Mouse (Mus musculus) embryonic facial prominence, embryonic 11.5 days (tissue): ENCODE measurements around the gene Gm28539. TPM values are rescaled to one million over a fixed set of nuclear protein-coding genes. Genes with fewer than 3 reads are reported as not detected.
A peak's percentile ranks its signal among the peaks of the same experiment; 100 is the strongest.

Experiments used
- ATAC-seq: fragments of 200-750 bp; cut with Nextera tagmentation; replicated peaks from 2 replicates; pipeline ENCODE4 v1.8.0; 2017; ENCODE audit warnings: low read depth; ENCODE audit not compliant: insufficient number of reproducible peaks, low FRiP score, low TSS enrichment
- DNase-seq: peaks from one replicate; pipeline ENCODE4 v3.0.0-alpha.2; 2015; ENCODE audit warnings: low spot score
- H3K27ac ChIP-seq: fragments of 300-500 bp; sonication (generic); replicated peaks from 2 replicates; pipeline ENCODE4 v1.5.1; 2014; ENCODE audit warnings: mild to moderate bottlenecking, low read depth, low read length, control low read depth
- H3K27me3 ChIP-seq: fragments of 300-500 bp; sonication (generic); 2 replicates; pipeline ENCODE4 v1.6.1; 2014; ENCODE audit warnings: mild to moderate bottlenecking, low read length, moderate library complexity, mixed read lengths; ENCODE audit not compliant: control insufficient read depth, insufficient read depth
- H3K36me3 ChIP-seq: fragments of 300-500 bp; sonication (generic); replicated peaks from 2 replicates; pipeline ENCODE4 v1.6.1; 2014; ENCODE audit warnings: low read depth, mild to moderate bottlenecking, low read length, moderate library complexity, mixed read lengths; ENCODE audit not compliant: control insufficient read depth, insufficient read depth
- H3K4me1 ChIP-seq: fragments of 300-500 bp; sonication (generic); 2 replicates; pipeline ENCODE4 v1.6.1; 2014; ENCODE audit warnings: low read length, mixed read lengths; ENCODE audit not compliant: control insufficient read depth, insufficient read depth
- H3K4me2 ChIP-seq: fragments of 300-500 bp; sonication (generic); 2 replicates; pipeline ENCODE4 v1.6.1; 2014; ENCODE audit warnings: low read depth, mild to moderate bottlenecking, control low read depth, low read length, moderate library complexity
- H3K4me3 ChIP-seq: fragments of 300-500 bp; sonication (generic); 2 replicates; pipeline ENCODE4 v1.5.1; 2014; ENCODE audit warnings: low read depth, low read length, control low read depth
- H3K9ac ChIP-seq: fragments of 300-500 bp; sonication (generic); replicated peaks from 2 replicates; pipeline ENCODE4 v1.6.1; 2014; ENCODE audit warnings: mild to moderate bottlenecking, control low read depth, low read length
- H3K9me3 ChIP-seq: fragments of 300-500 bp; sonication (generic); replicated peaks from 2 replicates; pipeline ENCODE4 v1.6.1; 2016; ENCODE audit warnings: mild to moderate bottlenecking, low read length, inconsistent platforms, mixed read lengths; ENCODE audit not compliant: control insufficient read depth
- WGBS: fragments of 180-500 bp; shearing (Covaris S2); extraction: QIAGEN DNeasy Blood & Tissue Kit; methylation state at CpG from one replicate; pipeline ENCODE4 v1.1.7; 2014; 5-methylcytosine and 5-hydroxymethylcytosine counted together
- polyA plus RNA-seq: library from polyadenylated mRNA; unstranded; fragments of >200 nt; fragmentation: Nextera tagmentation; extraction: Ambion mirVana; gene quantifications from 2 replicates; pipeline ENCODE4 v1.2.1, GENCODE M21; 2014

Gm28539 gene
- polyA plus RNA-seq, 1 experiment from 2014 or later: not detected

- no peaks in the 10 kb centered on the region for H3K4me1 ChIP-seq
- no peak overlapping the region for H3K4me3 ChIP-seq
- WGBS: 93% methylated on average over 2 of the region's 2 CpGs
- no peaks in the 10 kb centered on the region for H3K9me3 ChIP-seq
- no peak overlapping the region for H3K27ac ChIP-seq
- no peak for ATAC-seq
- H3K27me3 ChIP-seq: no peaks in the 10 kb centered on the region
- DNase-seq: no peak
- H3K9ac ChIP-seq: no peak overlapping the region
- no peak overlapping the region for H3K4me2 ChIP-seq
- H3K36me3 ChIP-seq: peaks cover 7% of the 10 kb centered on the region
Measured at GRCm38 (mm10) chr16:18805746-18806145, 30.6 kb upstream of the Gm28539 start.

DNA sequence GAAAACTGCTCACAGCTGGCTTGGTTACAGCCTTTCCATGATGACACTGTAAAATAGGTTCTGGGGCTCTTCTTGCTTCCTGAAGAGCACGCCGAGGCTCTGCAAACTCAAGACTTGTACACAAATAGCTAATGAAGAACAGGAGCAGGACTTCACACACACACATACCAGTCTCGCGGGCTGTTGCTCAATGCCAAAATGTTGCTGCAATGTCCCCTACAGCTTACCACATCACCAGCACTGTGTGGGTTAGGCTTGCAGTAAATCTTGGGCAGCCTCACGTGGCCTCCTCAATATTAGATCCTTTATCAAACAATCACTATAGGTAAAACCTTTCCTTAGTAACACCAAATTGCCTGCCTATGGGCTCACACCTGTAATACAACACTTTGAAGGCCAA is 27.4 kb upstream of the Gm28539 start:
- Histone ChIP-seq H3K27ac (no peak overlapping the region), H3K4me1 (no peaks in the 10 kb centered on the region), H3K27me3 (no peaks in the 10 kb centered on the region), H3K9ac (no peak overlapping the region), H3K36me3 (peaks cover 7% of the 10 kb centered on the region), H3K4me3 (no peak overlapping the region), H3K9me3 (no peaks in the 10 kb centered on the region), H3K4me2 (no peak overlapping the region)
- no peak for DNase-seq
- no peak for ATAC-seq
- WGBS: 94% methylated on average over 5 of the region's 5 CpGs

DNA sequence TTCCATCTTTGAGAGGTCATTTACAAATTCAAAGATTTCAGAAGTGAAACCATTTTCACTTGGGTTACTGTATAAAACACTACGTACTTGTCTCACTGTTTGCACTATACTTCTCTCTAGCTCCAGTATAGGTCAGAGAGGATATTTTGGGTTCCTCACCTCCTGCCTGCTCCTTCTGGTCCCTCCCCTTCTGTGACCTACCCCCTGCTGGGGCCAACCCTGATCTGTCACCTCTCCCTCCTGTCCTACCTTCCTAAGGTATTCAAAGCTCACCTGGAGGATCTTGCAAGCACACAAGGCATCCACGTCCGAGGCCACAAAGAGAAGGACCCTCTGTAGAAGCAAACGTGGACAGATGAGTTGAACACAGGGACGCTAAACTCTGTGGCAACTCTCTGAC is 25.4 kb upstream of the Gm28539 start:
- Histone ChIP-seq H3K27ac (no peak overlapping the region), H3K27me3 (no peaks in the 10 kb centered on the region), H3K4me1 (no peaks in the 10 kb centered on the region), H3K9me3 (no peaks in the 10 kb centered on the region), H3K9ac (peak overlapping the region; percentile 68), H3K36me3 (no peaks in the 10 kb centered on the region; the same call in 1 of the 2 replicates), H3K4me2 (peak overlapping the region; percentile 81), H3K4me3 (peak overlapping the region; percentile 67)
- ATAC-seq (no peak; the same call in 1 of the 2 replicates), DNase-seq (no peak)
- WGBS: 9% methylated on average over 5 of the region's 5 CpGs

GRCm38 (mm10) chr16:18811468-18812384 is 24.7 kb upstream of the Gm28539 start, which contains the start of the genes Ufd1 and Cdc45:
Gene Ufd1 (plus strand): TSS chr16:18811779.
Gene Cdc45 (minus strand): TSS chr16:18811987.
- peak within 1 kb of the TSS; percentile 67 for H3K4me3 ChIP-seq
- H3K9ac ChIP-seq: peak within 1 kb of the TSS; percentile 73
- no peaks in the 10 kb centered on the region for H3K27me3 ChIP-seq
- ATAC-seq: peak; percentile 94
- no peak within 1 kb of the TSS for H3K27ac ChIP-seq
- WGBS: under 1% methylated on average over 42 of the region's 42 CpGs
- no peaks in the 10 kb centered on the region for H3K4me1 ChIP-seq
- peak; percentile 94 for DNase-seq
- H3K4me2 ChIP-seq: peak within 1 kb of the TSS; percentile 81
- no peaks in the 10 kb centered on the region for H3K36me3 ChIP-seq
- H3K9me3 ChIP-seq: no peaks in the 10 kb centered on the region

GRCm38 (mm10) chr16:18812385-18812910 is 23.9 kb upstream of the Gm28539 start:
- 1% methylated on average over 31 of the region's 31 CpGs for WGBS
- no peak overlapping the region for H3K27ac ChIP-seq
- H3K36me3 ChIP-seq: no peaks in the 10 kb centered on the region
- H3K4me3 ChIP-seq: peak overlapping the region; percentile 67
- no peaks in the 10 kb centered on the region for H3K27me3 ChIP-seq
- H3K9me3 ChIP-seq: no peaks in the 10 kb centered on the region
- H3K9ac ChIP-seq: peak overlapping the region; percentile 73
- no peak for DNase-seq
- ATAC-seq: peak; percentile 25; the same call in 1 of the 2 replicates
- H3K4me1 ChIP-seq: no peaks in the 10 kb centered on the region
- H3K4me2 ChIP-seq: peak overlapping the region; percentile 50

DNA sequence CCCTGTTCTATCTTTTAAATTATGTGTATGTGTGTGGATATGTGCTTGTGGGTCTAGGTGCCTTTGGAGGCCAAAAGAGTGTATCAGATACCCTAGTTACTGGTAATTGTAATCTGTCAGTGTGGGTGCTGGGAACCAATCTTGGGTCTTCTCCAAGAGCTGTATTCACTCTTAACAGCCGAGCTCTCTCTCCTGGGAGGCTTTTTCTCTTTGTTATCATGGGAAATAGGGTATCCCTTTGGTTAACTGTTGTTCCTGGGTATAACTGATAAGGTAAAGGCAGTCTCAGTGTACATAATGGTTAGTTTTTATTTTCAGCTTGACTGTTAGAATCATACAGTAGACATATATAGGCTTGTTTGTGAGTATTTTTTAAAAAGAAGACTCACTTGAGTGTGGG is 14.0 kb upstream of the Gm28539 start:
- Histone ChIP-seq H3K4me2 (no peak overlapping the region), H3K9ac (no peak overlapping the region), H3K27me3 (no peaks in the 10 kb centered on the region), H3K4me1 (no peaks in the 10 kb centered on the region), H3K4me3 (no peak overlapping the region), H3K9me3 (no peaks in the 10 kb centered on the region), H3K27ac (no peak overlapping the region), H3K36me3 (peaks cover 31% of the 10 kb centered on the region)
- ATAC-seq (no peak), DNase-seq (no peak)
- WGBS: 87% methylated on average over 1 of the region's 1 CpGs

DNA sequence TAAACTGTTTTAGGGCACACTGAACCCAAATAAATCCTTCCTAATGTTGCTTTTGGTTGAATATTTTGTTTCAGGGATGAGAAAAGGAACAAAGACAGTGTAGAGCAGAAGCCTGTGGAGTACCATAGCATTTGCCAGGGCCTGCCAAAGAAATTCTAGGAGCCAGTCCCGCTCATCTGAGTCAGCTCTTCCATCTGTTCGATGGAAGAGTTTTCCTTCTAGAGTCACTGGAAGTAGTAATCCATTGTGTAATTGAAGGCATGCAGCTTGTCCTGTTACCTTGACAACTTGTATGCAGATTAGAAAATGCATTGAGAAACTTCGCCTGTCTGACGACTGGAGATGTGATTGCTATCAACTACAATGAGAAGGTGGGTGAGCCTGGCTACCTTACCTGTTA is 13.5 kb upstream of the Gm28539 start:
- Histone ChIP-seq H3K9ac (no peak overlapping the region), H3K9me3 (no peaks in the 10 kb centered on the region), H3K4me2 (no peak overlapping the region), H3K36me3 (peaks cover 31% of the 10 kb centered on the region), H3K4me3 (no peak overlapping the region), H3K4me1 (no peaks in the 10 kb centered on the region), H3K27me3 (no peaks in the 10 kb centered on the region), H3K27ac (no peak overlapping the region)
- ATAC-seq (no peak), DNase-seq (no peak)
- WGBS: 86% methylated on average over 4 of the region's 4 CpGs

DNA sequence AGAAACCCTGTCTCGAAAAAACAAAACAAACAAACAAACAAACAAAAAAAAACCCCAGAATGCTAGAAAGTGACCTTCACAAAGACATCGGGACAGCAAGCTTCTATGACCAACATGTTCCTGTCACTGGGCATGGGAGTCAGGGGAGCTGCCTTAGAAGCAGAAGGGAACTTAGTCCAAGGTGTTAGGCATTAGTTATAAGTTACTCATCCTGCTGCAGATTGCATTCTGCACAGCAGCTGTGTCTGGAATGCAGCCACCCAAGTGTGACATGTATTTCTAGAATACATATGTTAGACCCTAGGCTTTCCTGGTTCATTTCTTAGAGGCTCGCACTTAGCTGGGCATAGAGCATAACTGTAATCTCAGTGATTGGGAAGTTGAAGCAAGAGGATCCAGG is 7.8 kb upstream of the Gm28539 start:
- Histone ChIP-seq H3K27me3 (no peaks in the 10 kb centered on the region), H3K4me2 (no peak overlapping the region), H3K9ac (no peak overlapping the region), H3K4me1 (no peaks in the 10 kb centered on the region), H3K27ac (no peak overlapping the region), H3K4me3 (no peak overlapping the region), H3K9me3 (no peaks in the 10 kb centered on the region), H3K36me3 (peaks cover 6% of the 10 kb centered on the region)
- ATAC-seq (no peak), DNase-seq (no peak)
- WGBS: 93% methylated on average over 3 of the region's 3 CpGs
